Mouse (Mus musculus) neutrophil, adult 5-6 weeks (primary cell): ENCODE data around the gene Uvrag. TPM values are rescaled to one million over a fixed set of nuclear protein-coding genes. Genes with fewer than 3 reads are reported as not detected.

Source experiments
- ATAC-seq: fragments of 151-379, 151-347 bp; 2 replicates; pipeline ENCODE4 v1.8.0; 2017; ENCODE audit warnings: mild to moderate bottlenecking, moderate TSS enrichment; ENCODE audit not compliant: insufficient number of reproducible peaks, poor library complexity, low FRiP score, severe bottlenecking; ENCODE audit errors: extremely low read depth
- total RNA-seq: library from RNA; stranded (forward); fragments of 200-1000 nt; gene quantifications from 2 replicates; pipeline ENCODE4 v1.2.3, GENCODE M21; 2017

The Uvrag gene
- total RNA-seq, 1 experiment from 2014 or later, result 90.1 TPM

DNA sequence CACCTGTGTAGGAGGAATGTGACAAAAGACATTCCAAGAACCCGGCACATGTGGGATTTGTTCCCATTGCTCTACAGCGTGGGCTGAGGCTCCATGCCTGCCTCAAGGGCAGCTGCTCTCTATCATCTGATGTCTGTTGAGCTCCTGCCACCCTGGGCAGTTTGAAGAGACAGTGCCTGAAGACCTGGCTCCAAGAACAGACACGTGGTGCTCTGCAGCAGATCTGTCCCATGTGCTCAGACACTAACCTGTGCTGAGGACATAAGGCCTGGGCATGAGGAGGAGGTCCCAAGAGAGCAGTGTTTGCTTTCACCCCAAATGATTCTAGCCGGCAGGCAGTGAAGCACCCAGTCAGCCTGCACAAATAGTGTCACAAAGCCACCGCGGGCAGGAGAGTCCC, 27.8 kb upstream of the Uvrag start:
- no peak for ATAC-seq

DNA sequence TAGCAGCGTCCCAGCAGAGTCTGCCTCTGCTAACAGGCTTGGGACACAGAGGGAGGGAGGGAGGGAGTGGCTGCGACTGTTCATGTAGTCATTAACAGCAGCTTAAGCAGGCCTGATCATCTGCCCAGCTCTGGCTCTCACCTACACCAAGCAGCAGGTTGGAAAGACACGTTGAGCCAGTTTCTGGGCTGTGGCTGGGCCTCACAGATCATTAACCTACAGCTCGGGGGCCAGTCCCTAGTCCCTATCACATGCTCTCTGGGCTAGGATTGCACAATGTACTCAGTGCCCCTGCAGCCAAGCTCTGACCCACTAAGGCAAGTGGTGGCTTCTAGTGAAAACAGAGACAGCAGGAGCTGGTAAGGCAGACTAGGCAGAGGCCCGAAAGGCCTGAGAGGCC, 27.0 kb upstream of the Uvrag start:
- no peak for ATAC-seq

- no peak for ATAC-seq
Observed at GRCm38 (mm10) chr7:99166159-99166558, 25.2 kb upstream of the Uvrag start.

GRCm38 (mm10) chr7:99164873-99165410, 24.0 kb upstream of the Uvrag start:
- no peak for ATAC-seq

- ATAC-seq, result no peak
Observed at GRCm38 (mm10) chr7:99162462-99162861, 21.5 kb upstream of the Uvrag start.

- ATAC-seq, result no peak
Observed at GRCm38 (mm10) chr7:99161961-99162360, 21.0 kb upstream of the Uvrag start.

GRCm38 (mm10) chr7:99161529-99161928, 20.6 kb upstream of the Uvrag start:
- ATAC-seq, result no peak

DNA sequence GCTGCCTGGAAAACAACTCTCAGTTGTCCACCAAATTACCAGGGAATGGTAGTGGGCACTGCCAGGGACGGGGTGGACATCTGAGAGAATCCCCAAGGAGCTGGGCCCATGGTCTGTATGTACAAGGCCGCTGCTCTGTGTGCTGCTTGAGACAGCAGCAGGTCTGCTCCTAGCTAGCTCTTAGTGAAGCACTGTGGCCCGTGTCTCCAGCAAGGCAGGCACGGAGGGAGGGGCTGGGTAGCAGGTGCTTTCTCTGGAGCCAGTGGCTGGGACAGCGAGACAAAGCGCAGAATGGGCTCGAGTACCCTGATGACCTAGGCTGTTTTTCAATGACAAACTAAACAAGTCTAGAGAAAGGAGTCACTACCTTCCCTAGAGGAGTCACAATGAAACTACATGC, 20.1 kb upstream of the Uvrag start:
- no peak for ATAC-seq

- no peak for ATAC-seq
Observed at GRCm38 (mm10) chr7:99159446-99159845, 18.5 kb upstream of the Uvrag start.

DNA sequence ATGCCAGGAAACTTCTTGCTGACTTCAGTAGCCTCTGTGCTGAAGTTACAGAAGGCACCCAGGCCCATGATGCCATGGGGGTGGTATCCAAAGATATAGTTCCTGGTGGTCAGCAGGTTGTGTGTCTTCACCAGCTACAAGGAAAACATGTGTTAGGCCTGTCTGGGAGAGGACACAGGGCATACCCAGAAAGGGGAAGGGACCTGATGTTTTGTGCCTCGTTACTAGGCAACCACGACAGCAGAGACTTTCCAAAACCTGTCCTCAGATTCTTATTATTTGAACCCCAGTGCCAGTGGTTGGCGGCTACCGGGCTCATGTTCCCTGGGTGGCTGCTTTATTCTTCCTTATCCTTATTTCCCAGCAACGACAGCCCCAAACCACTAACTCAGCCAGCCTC, 18.0 kb upstream of the Uvrag start:
- peak; percentile 36 for ATAC-seq

GRCm38 (mm10) chr7:99158011-99158410, 17.1 kb upstream of the Uvrag start:
- no peak for ATAC-seq

DNA sequence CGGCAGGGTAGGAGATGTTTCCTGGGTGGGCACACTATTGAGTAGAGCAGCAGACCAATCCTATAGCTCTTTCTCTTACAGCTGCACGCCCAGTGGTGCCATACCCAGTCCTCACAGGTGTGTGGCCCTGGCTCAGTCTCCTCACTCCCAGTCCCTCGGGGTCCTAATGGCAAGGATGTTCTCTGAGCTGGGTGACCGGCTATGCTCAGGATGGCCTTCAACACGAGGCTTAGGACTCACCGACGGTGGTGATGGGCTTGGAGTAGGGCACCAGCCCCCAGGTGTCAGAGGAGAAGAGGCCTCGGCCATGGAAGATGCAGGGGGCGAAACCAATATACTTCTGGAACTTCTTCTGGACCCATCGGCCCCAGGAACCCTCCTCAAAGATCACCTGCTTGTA, 15.8 kb upstream of the Uvrag start:
- no peak for ATAC-seq

DNA sequence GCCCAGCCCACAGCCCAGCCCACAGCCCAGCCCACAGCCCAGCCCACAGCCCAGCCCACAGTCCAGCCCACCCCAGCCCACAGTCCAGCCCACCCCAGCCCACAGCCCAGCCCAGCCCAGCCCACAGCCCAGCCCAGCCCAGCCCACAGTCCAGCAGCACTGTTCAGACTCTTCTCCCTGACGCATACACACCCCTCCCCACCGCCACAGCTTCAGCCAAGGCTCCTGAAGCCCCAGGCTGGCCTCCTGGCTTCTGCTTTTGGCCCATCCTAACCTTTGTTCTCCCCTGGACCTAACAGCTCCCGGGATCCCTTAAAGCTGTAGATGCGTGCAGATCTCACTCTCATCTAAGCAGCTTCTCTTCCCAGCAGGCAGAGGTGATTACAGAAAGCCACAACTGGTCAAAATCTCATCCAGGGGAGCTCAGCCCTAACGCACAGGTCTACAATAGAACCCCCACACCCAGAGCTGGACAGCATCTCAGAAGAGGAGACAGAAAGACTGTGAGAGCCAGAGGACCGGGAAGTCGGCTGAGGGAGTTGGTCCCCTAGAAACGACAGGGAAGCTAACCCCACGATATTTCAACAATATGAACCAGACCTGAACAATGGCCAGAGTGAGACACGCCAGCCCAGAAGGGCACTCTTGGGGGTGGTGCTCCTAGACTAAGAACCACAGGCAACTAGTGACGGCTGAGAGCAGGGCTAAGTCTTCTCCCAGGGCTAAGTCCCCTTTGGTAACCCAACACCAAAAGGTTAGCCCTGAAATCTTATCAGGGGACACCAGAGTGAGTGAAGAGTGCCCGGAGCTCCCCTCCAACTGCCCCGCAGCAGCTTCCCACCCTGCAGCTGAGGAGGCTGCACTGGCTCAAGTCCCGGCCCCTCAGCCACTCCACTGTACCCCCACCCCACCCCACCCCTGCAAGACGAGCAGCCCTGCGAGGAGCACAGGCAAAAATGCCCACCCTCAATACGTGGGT, 14.7 kb upstream of the Uvrag start:
- ATAC-seq, result no peak

DNA sequence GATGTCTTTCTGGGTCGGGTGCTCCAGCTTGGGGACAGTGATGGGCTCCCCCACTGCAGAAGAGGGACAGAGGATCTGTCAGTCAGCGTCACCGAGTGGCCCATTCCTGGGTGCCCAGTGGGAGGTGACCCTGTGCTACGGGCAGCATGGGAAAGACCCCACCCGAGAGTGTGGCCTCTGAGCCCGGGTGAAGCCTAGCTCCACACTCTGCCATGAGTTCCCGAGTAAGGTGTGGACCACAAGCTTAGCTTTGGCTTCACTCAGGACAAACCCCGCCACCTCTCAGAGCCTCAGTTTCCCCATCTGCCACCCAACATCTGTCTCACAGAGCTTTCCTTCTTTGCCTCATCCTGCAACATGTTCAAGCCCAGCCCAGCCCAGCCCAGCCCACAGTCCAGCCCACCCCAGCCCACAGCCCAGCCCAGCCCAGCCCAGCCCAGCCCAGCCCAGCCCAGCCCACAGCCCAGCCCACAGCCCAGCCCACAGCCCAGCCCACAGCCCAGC, 13.8 kb upstream of the Uvrag start:
- no peak for ATAC-seq

- ATAC-seq, result no peak
Observed at GRCm38 (mm10) chr7:99153686-99154202, 12.8 kb upstream of the Uvrag start.

- no peak for ATAC-seq
Observed at GRCm38 (mm10) chr7:99152756-99153155, 11.8 kb upstream of the Uvrag start.

DNA sequence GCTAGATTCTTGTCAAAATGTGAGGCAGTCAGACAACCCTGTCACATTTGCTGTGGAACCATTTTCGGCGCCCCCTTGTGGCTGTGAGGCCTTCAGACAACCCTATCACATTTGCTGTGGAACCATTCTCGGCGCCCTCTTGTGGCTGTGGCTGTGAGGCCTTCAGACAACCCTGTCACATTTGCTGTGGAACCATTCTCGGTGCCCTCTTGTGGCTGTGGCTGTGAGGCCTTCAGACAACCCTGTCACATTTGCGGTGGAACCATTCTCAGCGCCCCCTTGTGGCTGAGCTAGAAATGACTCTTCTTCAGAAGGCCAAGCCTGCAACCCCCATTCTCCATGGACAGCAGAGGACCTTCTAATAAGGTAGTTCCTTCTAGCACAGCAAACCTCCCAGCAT, 10.4 kb upstream of the Uvrag start:
- peak; percentile 95 for ATAC-seq

GRCm38 (mm10) chr7:99149017-99149416, 8.1 kb upstream of the Uvrag start:
- ATAC-seq, result no peak

GRCm38 (mm10) chr7:99147494-99147893, 6.6 kb upstream of the Uvrag start:
- ATAC-seq, result no peak

GRCm38 (mm10) chr7:99146906-99147305, 6.0 kb upstream of the Uvrag start:
- peak; percentile 45 for ATAC-seq
